Mouse (Mus musculus) liver, adult 2 months (tissue): ENCODE results near the gene Snx4.

ENCODE experiments used
- CTCF ChIP-seq: fragments of 200-500 bp; IDR thresholded peaks from 2 replicates; pipeline ENCODE4 v1.5.1; 2011; ENCODE audit warnings: low read depth, low read length, control low read depth
- POLR2A ChIP-seq: fragments of 200-500 bp; IDR thresholded peaks from 2 replicates; pipeline ENCODE4 v1.6.1; 2011; ENCODE audit warnings: low read length, control low read depth; ENCODE audit not compliant: insufficient read depth; ENCODE audit errors: extremely low read depth

GRCm38 (mm10) chr16:33337681-33338080, 86.4 kb downstream of the Snx4 start:
- TF ChIP-seq POLR2A (no peak), CTCF (no peak)
